9 mouse cellular contexts compared by ENCODE assay signal in genomic region chr14:60704961-60705360, GRCm38 (mm10).
A peak's percentile ranks its signal among the peaks of the same experiment; 100 is the strongest.
DNase-seq lines count a peak whose midpoint lies in the region; ATAC-seq lines count a peak whose summit lies in the region.
"Had no signal": no experiment of that assay in that cellular context is flagged by ENCODE, and none has a peak within 500 bp of the region (broad histone marks: within the 10 kb centered on the region; RNA-seq: fewer than 3 reads in every experiment).

No protein-coding gene starts in this region.

- no peaks in the 10 kb centered on the region for H3K9me3 ChIP-seq in kidney, embryonic 15.5 days (replicated peaks)
- no peaks in the 10 kb centered on the region for H3K9me3 ChIP-seq in midbrain, embryonic 10.5 days (replicated peaks)
- no peaks in the 10 kb centered on the region for H3K9me3 ChIP-seq in forebrain, embryonic 16.5 days (ENCODE audit: control insufficient read depth, low read length)

- H3K4me3 ChIP-seq in kidney, embryonic 15.5 days (replicated peaks): no peak overlapping the region
- H3K4me3 ChIP-seq in midbrain, embryonic 10.5 days: no peak overlapping the region
- H3K4me3 ChIP-seq in forebrain, embryonic 16.5 days (replicated peaks; ENCODE audit: low read length): no peak overlapping the region
- H3K4me3 ChIP-seq: left cerebral cortex, adult 2 months had no signal

- no peak overlapping the region for H3K9ac ChIP-seq in kidney, embryonic 15.5 days
- H3K9ac ChIP-seq in forebrain, embryonic 16.5 days (replicated peaks; ENCODE audit: low read depth, low read length): no peak overlapping the region

- H3K4me2 ChIP-seq in kidney, embryonic 15.5 days: no peak overlapping the region
- no peak overlapping the region for H3K4me2 ChIP-seq in forebrain, embryonic 16.5 days (ENCODE audit: low read length)

- WGBS in kidney, embryonic 15.5 days: 32% methylated on average over 3 of the region's 3 CpGs
- 77% methylated on average over 3 of the region's 3 CpGs for WGBS in midbrain, embryonic 10.5 days
- 72% methylated on average over 3 of the region's 3 CpGs for WGBS in forebrain, embryonic 16.5 days

- no peaks in the 10 kb centered on the region for H3K27me3 ChIP-seq in kidney, embryonic 15.5 days
- no peaks in the 10 kb centered on the region for H3K27me3 ChIP-seq in midbrain, embryonic 10.5 days (ENCODE audit: low read depth, poor library complexity, severe bottlenecking)
- no peaks in the 10 kb centered on the region for H3K27me3 ChIP-seq in forebrain, embryonic 16.5 days (replicated peaks; ENCODE audit: control insufficient read depth, insufficient read depth, low read length)

- peaks cover 54% of the 10 kb centered on the region for H3K4me1 ChIP-seq in kidney, embryonic 15.5 days
- H3K4me1 ChIP-seq in midbrain, embryonic 10.5 days: 0 out of 2 replicates have a peak, but pooled peaks cover 5% of the 10 kb centered on the region
- H3K4me1 ChIP-seq in forebrain, embryonic 16.5 days (replicated peaks; ENCODE audit: control insufficient read depth, insufficient read depth, low read length): 0 out of 2 replicates have a peak, but pooled peaks cover 2% of the 10 kb centered on the region

- DNase-seq in kidney, adult 11 months: no peak
- peak; percentile 32 for DNase-seq in adipocyte (ENCODE audit: low spot score)
- peak; percentile 29 to 58 for DNase-seq in gastrocnemius, adult 8-10 months (ENCODE audit: low spot score in 2 of 2)
- DNase-seq in kidney, postnatal 4 days: peak; percentile 45 to 63
- peak; percentile 57 to 63 for DNase-seq in natural killer cell, adult 2 months (ENCODE audit: low spot score in 2 of 2)
- DNase-seq in midbrain, embryonic 10.5 days (ENCODE audit: low spot score): no peak

- ATAC-seq in kidney, embryonic 15.5 days (replicated peaks; ENCODE audit: low FRiP score): 0 out of 2 replicates have a peak, but pooled peaks have one; percentile 50
- no peak; the same call in 1 of the 2 replicates for ATAC-seq in forebrain, embryonic 16.5 days

- H3K36me3 ChIP-seq in kidney, embryonic 15.5 days: peaks cover 14% of the 10 kb centered on the region
- H3K36me3 ChIP-seq in midbrain, embryonic 10.5 days: peaks cover 53% of the 10 kb centered on the region
- H3K36me3 ChIP-seq in forebrain, embryonic 16.5 days (ENCODE audit: control insufficient read depth, insufficient read depth): no peaks in the 10 kb centered on the region

- no peak overlapping the region for H3K27ac ChIP-seq in kidney, embryonic 15.5 days
- no peak overlapping the region for H3K27ac ChIP-seq in midbrain, embryonic 10.5 days (replicated peaks)
- no peak overlapping the region for H3K27ac ChIP-seq in forebrain, embryonic 16.5 days (ENCODE audit: low read length)
- H3K27ac ChIP-seq: left cerebral cortex, adult 2 months had no signal

Comparison
In these comparisons a context has a peak if more than half of its experiments do, and no peak if none do; other contexts are left out.
1. DNase-seq: peak in adipocyte (single experiment), gastrocnemius, adult 8-10 months (2 of 2), kidney, postnatal 4 days (2 of 2) and natural killer cell, adult 2 months (2 of 2); none in kidney, adult 11 months (single experiment) and midbrain, embryonic 10.5 days (single experiment).